Mouse (Mus musculus) frontal cortex, postnatal 36 days (tissue): ENCODE data around the gene Zfp963.

ENCODE experiments used
- DNase-seq, 2 experiments: peaks; one replicate each; pipeline ENCODE4 v3.0.0; 2022; ENCODE audit warnings: low spot score in 2 of 2

The Zfp963 gene

DNA sequence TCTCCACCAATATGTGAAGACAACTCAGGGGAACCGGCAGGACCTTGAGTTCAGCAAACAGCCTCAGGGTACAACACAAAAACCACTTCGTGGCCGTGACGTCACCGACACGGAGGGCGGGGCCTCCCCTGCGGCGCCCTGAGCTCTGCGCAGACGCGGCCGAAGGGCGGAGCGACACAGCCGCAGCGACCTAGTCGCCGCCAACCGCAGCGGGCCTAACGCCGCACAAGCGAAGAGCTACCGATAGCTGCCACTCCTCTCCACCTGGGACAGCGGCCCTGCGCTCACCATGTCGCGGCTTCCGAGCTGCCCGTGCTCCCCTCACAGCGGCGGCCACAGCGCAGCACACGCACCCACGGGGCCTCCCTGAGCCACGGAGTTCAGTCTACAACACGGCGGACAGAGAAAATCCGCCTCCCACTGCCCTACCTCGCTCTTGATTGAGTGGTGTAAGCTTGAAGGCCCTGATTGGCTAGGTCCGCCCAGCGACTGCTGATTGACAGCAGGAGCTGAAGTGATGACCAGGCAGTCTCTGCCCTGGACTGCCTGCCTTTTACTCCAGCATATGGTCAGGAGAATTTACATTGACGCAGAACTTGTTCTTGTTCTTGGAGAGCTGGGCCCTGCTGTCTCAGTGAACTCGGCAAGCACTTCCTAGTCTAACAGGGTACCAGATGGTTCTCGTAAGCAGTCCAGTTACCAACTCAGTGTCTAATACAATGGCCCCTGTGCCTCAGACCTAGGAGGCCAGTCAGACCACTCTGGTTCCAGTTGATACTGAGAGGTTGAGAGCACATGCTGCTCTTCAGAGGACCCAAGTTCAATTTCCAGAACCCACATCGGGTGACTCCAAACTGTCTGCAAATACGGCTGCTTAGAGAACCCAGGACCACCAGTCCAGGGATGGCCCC is at the start of gene Zfp963:
Zfp963 (minus strand) TSS at position 427 of the 911 bp plus-strand sequence.
- peak; percentile 95 for DNase-seq

DNA sequence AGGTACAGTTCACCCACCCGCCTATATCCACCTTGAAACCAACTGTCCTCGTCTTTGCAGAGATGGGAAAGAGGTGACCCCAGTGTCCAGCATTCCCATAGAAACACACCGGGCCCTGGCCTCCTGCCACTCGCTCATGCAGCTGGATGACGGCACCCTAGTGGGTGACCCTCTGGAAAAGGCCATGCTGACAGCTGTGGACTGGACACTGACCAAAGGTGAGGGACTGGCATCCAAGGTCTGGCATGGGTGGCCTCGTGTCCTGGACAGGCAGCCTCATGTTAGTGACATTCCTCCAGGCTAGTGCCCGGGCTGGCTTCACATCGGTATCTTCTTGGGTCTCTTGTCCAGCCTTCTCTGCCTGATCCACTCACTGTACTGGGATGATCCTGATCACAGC is 49.5 kb upstream of the Zfp963 start:
- no peak for DNase-seq

DNA sequence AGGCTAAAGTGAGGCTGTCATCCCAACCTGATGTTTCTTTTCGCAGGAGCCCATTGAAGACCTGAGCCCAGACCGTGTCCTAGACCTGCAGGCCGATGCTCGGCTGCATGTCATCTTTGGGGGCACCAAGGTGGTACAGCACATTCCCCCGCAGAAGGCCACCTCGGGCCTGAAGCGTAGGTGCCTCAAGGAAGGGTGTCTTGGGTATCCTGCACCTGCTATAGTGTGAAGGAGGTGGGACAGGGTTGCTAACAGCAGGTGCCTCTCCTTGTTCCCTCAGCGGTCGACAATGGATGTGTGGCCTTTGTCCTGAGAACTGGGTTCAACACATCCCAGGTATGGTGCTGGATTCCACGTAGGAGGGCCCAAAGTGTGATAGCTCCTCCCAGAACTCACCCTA is 47.9 kb upstream of the Zfp963 start:
- DNase-seq: no peak

DNA sequence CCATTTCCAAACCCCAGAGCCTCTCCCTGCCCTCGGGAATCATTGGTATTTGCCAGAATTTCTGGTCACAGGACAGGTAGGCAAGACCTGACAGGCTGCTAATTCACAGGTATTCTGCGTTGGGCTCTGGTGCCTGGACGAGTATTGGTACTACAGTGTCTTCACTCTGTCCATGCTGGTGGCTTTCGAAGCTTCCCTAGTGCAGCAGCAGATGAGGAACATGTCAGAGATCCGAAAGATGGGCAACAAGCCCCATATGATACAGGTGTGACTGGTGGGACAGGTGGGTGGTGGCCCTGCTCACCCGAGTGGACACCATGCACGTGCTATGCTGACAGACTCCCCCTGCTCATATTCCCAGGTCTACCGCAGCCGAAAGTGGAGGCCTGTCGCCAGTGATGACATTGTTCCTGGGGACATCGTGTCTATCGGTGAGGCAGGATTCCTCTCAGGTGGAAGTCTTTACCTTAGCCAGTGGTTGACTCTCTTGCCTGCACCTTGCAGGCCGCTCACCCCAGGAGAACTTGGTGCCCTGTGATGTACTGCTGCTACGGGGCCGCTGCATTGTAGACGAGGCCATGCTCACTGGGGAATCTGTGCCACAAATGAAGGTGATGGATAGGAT is 47.1 kb upstream of the Zfp963 start:
- DNase-seq: no peak

DNA sequence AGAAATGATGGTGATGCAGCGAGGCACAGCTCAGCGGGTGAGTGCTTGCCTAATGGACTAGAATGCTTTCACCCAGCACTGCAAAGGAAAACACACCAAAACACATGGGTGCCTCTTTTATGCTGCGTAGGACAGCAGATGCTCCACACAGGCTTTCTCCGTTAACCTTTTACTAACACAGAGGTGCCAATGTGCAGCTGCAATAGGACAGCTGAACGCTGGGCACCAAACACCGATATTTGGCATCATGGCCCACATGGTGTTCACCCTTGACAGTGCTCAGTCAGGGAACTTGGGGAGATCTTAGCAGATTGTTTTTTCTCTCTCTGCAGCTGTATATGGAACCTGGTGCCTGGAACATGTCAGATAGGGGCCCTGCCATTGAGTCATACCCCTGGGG is 45.1 kb upstream of the Zfp963 start:
- DNase-seq: no peak

DNA sequence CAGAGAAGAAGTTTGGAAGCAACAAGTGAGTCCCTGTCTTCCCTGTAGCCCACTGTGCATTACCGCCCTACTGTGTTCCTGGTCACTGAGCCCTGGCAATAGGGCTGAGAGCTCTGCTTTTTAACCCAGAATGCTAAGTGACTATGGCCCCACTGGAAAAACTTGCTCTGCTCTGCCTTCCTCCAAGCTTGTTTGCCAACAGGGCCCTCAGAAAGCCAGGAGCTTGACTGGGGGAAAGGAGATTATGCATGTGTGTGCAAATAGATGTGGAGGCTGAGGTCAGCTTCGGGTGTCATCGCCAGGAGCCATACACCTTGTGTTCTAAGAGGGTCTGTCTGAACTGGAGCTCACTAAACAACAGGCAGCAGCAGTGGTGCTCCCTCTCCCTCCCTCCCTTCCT is 44.3 kb upstream of the Zfp963 start:
- DNase-seq: no peak

DNA sequence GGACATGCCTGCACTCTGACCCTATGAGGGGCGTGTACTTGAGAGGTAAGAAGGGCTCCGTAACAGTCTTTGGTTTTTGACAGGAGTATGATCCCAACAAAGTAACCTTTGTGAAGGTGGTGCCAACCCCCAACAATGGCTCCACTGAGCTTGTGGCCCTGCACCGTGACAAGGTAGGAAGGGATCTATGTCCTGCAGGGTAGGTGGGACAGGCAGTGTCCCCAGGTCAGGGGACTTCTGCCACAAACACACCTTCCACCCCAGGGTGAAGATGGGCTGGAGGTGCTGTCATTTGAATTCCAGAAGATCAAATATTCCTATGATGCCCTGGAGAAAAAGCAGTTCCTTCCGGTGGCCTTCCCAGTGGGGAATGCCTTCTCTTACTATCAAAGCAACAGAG is 43.9 kb upstream of the Zfp963 start:
- no peak for DNase-seq

DNA sequence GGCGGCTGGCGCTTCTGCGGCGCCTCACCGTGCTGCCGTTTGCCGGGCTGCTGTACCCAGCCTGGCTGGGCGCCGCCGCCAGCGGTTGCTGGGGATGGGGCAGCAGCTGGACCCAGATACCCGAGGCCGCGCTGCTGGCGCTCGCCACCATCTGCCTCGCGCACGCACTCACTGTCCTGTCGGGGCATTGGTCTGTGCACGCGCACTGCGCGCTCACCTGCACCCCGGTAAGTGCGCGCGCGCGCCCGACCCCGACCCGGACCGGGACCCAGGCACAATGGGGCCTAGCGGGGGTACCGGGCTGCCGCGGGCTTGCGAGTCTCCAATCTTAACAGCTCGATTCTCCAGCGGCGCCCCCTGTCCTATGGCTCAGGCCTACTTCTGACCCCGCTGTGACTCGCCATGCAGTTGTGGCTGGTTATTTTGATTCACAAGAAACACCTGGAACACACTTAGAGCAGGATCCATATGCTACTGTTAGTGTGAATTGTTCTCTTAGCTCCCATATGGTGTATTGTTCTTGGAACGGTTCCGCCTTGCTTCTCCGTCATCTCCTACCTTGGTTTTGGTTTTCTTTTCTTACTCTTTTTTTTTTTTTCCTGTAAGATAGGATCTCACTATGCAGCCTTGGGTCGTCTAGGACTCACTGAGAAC is 41.8 kb upstream of the Zfp963 start:
- no peak for DNase-seq

DNA sequence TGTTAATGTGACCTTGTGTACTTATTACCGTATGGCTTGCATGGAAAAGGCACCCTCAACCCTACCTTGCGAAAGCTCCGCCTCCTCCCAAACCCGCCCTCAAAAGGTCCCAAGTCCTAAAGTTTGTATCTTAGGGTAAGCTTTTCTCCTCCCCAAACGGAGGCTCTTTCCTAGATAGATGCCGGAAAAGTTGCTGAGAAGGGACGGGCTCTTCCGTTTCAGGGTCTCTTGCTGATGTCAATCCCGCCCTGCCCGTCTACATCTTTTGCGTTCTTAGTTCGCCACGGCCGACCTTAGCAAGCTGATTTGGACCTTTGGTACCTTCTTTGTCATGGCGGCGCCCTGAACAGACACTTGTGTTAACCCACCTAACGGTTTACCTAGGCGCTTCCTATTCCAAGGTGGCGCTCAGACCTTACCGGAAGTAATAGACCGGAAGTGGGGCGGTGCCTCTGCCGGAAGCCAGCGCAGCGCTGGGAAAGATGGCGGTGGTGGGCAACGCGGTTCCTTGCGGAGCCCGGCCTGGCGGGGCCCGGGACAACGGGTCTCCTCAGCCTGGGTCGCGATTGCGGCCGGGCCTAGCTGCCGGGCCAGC is 41.1 kb upstream of the Zfp963 start, which contains the start of the genes Atp13a1 and Zfp866:
Atp13a1 (plus strand) TSS at position 391 of the 595 bp plus-strand sequence.
Zfp866 (minus strand) TSS at position 406 of the 595 bp plus-strand sequence.
- DNase-seq: peak; percentile 89 to 92

DNA sequence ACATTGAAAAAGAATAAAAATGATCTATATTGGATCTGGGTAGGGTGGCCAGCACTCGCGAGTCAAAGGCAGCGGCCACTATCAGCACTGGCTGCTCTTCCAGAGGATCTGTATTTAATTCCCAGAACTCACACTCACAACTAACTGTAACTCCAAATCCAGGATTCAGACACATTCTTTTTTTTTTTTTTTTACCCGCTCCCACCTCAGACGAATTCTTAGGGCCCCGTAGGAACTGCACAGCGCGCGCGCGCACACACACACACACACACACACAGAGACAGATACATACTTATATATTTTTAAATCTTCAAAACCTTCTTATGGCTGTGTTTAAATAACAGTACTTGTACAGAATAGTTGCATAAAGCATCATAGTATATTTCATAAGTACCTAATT is 40.6 kb upstream of the Zfp963 start:
- DNase-seq: no peak

DNA sequence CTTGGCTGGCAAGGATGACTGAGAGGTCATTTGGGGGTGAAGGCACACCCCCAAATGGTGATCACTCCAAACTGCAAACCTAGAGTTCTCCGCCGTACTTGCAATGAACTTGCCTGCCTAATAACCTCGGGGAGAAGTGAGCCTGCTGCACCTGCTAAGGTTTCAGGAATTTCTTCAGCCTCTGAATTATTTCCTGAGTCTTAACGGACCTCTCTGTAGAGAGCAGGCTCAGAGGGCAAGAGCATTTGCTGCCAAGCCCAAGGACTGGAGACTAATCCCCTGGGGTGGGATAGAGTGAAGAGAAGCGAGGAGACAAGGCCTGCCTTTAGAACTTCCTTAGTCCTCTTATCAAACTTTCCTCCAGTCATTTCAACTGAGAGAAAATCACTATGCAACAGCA is 40.0 kb upstream of the Zfp963 start:
- DNase-seq: no peak

DNA sequence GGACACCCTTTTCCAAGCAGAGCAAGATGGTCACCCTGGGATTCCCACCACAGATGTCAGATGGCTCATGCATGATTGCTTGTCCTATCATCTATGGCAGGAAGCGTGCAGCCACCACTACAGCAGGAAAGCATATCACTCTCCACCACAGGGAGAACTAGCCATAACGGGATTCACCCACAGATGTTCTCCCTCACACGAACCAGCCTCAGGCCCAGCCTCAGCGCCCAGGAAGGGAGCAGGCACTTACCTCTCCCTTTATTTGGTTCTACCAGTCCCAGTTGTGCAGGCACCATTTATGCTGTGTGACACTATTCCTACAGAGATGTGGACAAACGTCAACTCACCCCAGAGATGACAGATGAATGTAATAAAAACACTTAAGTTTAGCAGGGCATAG is 39.3 kb upstream of the Zfp963 start:
- DNase-seq: no peak

DNA sequence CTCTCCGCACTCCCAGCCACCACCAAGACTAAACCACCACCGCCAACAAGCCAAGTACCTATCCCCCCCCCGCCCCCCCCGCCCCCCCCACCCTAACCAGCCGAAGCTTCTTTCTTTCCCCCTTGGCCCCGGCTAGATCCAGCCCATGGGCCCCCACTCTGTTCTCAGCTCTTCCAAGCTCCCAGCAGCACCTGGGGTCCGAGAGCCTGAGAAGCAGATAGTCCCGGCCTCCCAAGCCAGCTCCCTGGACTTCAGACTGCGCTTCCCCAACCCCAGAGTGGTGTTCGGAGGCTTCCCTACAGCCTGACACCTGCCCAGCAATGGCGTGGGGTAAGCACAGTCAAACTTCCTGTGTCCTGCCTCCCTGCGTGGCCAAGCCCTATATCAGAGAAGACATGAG is 27.3 kb upstream of the Zfp963 start:
- DNase-seq: no peak

DNA sequence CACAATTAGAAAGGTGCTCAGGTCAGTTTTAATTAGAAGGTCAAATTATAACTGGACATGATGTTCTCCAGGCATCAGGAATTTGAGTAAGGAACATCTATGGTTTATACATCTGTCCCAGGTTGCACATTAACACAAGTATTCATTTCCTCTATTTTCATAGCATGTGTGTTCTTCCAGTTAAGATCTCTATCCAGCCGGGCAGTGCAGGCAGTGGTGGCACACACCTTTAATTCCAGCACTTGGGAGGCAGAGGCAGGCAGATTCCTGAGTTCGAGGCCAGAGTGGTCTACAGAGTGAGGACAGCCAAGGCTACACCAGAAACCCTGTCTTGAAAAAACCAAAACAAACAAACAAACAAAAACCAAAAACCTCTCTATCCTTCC is 25.4 kb upstream of the Zfp963 start:
- no peak for DNase-seq

DNA sequence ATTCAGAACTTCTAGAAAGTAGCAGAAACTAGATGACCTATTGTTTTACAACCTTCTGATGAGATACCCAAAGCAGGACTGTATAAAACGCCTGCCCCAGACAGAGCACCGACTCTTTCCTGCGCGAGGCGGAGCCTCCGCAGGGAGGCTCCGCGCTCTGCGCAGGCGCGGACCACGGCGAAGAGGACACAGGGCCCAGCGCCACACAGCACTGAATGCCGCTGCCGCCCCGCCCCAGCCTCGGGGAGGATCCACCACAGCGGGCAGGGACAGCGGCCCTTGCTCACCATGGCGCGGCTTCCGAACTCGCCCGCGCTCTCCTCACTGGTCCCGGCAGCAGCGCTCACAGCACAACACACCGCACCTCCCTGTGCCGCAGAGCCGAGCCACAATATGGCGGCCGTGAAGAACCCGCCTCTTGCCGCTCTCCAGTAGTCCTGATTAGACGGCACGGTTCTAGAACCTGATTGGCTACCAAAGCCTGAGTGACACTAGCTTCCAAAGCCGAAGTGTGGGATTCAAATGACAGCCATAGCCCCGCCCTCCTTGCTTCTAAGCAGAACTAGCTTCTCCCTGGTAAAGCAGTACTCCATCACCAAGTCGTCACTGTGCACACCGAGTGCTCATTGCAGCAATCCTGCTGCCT is 24.9 kb upstream of the Zfp963 start, which contains the start of gene Gm20422:
Gm20422 (minus strand) TSS at position 384 of the 646 bp plus-strand sequence.
- peak; percentile 87 to 90 for DNase-seq

DNA sequence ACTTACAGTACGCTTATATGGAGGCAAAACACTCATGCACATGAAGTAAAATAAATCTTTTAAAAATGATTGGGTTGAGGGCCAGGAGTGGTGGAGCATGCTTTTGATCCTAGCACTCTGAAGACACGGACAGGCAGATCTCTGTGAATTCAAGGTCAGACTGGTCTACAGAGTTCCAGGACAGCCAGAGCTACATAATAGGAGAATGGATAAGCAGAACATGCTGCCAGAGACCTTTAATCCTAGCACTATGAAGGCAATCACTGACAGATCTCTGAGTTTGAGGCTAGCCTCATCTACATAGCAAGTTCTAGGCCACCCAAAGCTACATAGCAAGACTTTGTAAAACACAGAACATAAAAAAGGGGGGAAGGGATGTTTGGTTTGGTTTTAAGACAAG is 22.3 kb upstream of the Zfp963 start:
- DNase-seq: no peak

DNA sequence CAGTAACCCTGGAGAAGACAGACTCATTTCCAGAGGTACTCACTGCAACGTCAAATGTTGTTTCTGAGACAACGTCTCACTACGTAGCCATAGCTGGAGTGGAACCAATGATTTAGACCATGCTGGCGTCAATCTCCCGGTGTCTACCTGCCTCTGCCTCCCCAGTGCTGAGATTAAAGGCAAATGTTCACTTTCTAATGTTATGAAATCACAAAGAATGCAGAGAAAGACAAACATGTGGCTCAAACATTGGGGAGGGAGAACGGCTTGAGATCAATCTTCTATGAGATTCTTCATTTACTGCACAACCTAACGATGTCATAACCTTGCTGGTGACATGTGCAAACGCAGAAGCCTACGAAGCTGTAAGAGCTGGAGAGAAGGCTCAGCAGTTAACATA is 21.5 kb upstream of the Zfp963 start:
- DNase-seq: no peak

DNA sequence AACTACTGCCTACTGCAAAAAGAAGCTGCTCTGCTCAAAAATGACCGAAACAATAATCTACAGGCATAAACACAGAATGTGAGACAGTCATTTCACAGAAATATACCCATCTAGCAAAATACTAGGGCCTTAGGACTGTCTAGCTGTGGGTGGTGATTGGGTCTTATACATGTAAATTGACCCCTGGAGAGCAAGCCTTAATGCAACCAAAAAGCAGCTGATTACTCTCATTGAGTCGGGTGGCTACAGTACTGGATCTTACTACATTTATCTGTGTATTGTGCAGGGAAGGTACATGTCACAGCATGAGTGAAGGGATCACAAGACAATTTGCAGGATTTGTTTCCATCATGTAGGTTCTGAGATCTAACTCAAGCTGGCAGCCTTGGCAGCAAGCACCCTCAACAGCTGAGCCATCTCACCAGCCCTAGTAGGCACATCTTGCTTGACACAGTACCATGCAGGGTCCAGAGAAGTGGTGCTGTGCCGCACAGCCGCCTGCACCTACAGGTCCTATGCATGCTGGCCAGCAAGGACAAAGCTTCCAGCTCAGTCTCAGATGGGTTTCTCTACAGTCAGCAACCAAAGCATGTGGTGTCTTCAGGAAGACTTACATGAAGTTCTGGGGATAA is 12.2 kb upstream of the Zfp963 start:
- no peak for DNase-seq

DNA sequence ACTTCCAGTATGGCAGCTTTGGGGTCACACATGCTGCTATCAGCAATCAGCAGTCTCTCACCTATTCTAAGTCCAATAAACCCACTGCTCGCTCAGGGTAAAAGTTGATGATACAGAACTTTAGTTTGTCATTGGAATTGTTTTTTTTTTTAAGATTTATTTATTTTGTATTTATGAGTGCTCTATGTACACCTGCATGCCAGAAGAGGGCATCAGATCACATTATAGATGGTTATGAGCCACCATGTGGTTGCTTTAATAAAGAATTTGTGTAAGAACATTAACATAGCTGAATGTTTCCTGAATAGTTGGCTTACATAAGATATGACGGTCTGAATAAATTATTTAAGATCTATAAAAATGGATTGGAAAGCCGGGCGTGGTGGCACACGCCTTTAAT is 8.5 kb upstream of the Zfp963 start:
- no peak for DNase-seq

DNA sequence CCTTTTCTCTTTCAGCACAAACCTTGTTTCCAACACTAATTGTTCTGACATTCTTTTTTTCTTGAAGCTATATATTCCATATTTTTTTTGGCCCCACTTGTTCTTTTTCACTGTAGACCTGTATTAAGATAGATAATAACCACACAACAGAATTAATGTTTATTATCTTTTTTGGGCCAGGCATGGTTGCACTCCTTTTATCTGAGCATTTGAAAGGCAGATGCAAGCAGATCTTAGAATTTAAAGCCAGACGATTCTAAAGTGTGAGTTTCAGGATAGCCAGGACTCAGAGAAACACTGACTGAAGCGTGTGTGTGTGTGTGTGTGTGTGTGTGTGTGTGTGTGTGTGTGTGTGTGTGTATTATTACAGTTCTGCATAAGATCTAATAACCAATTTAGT is 2.7 kb upstream of the Zfp963 start:
- no peak for DNase-seq

DNA sequence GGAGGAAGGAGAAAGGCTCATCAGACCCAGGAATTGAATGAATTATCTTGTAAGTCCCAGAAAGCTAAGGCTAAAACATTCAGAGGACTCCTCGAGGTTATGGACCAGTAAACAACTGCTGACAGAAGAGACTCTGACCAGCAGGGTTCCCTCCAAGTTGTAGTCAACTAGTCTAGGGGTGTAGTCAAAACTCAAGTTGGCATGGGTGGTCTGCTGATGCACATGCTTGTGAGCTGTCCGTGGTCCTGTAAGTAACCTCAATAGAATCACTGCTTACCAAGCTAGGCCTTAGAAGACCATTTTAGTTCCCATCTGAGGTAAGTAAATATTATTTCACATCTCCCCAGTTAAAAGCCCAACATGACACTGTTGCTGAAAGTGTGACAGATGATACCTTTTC is 8.5 kb downstream of the Zfp963 start:
- no peak for DNase-seq
